Mouse (Mus musculus) heart, embryonic 10.5 days (tissue): Measurements from ENCODE around the gene Cyp4f39. TPM values are rescaled to one million over a fixed set of nuclear protein-coding genes. Genes with fewer than 3 reads are reported as not detected.
"Not testable (repeated sequence)": the region's sequence is repeated elsewhere in the genome, so short reads cannot be mapped to it uniquely, and the experiment has no call there.

ENCODE experiments used
- DNase-seq: peaks from one replicate; pipeline ENCODE4 v3.0.0-alpha.2; 2017; ENCODE audit warnings: low spot score
- H3K27ac ChIP-seq: fragments of 300-500 bp; sonication (generic); 2 replicates; pipeline ENCODE4 v1.5.1; 2016; ENCODE audit warnings: mild to moderate bottlenecking
- H3K27me3 ChIP-seq: fragments of 300-500 bp; sonication (generic); 2 replicates; pipeline ENCODE4 v1.6.1; 2016; ENCODE audit warnings: mild to moderate bottlenecking; ENCODE audit not compliant: poor library complexity, insufficient read depth, severe bottlenecking
- H3K36me3 ChIP-seq: fragments of 300-500 bp; sonication (generic); 2 replicates; pipeline ENCODE4 v1.6.1; 2016; ENCODE audit warnings: mild to moderate bottlenecking, moderate library complexity
- H3K4me1 ChIP-seq: fragments of 300-500 bp; sonication (generic); 2 replicates; pipeline ENCODE4 v1.6.1; 2016; ENCODE audit warnings: mild to moderate bottlenecking
- H3K4me3 ChIP-seq: fragments of 300-500 bp; sonication (generic); 2 replicates; pipeline ENCODE4 v1.5.1; 2016; ENCODE audit warnings: mild to moderate bottlenecking, moderate library complexity
- H3K9me3 ChIP-seq: fragments of 300-500 bp; sonication (generic); 2 replicates; pipeline ENCODE4 v1.6.1; 2016; ENCODE audit warnings: mild to moderate bottlenecking, moderate library complexity
- WGBS: fragments of 180-500 bp; shearing (Covaris S2); methylation state at CpG from one replicate; pipeline ENCODE4 v1.1.7; 2016; 5-methylcytosine and 5-hydroxymethylcytosine counted together
- polyA plus RNA-seq: library from polyadenylated mRNA; unstranded; fragments of >200 nt; fragmentation: Nextera tagmentation; extraction: Ambion mirVana; gene quantifications from 2 replicates; pipeline ENCODE4 v1.2.1, GENCODE M21; 2016

Cyp4f39 gene
- polyA plus RNA-seq, 1 experiment from 2014 or later = not detected

GRCm38 (mm10) chr17:32478727-32479126 lies 26.2 kb downstream of the Cyp4f39 start:
- no peaks in the 10 kb centered on the region for H3K9me3 ChIP-seq
- no peak overlapping the region for H3K4me3 ChIP-seq
- DNase-seq = no peak
- peaks cover 45% of the 10 kb centered on the region for H3K27me3 ChIP-seq
- H3K4me1 ChIP-seq = 0 out of 2 replicates have a peak, but pooled peaks cover 4% of the 10 kb centered on the region
- no peak overlapping the region for H3K27ac ChIP-seq
- WGBS = 70% methylated on average over 2 of the region's 2 CpGs
- H3K36me3 ChIP-seq = no peaks in the 10 kb centered on the region

GRCm38 (mm10) chr17:32479554-32480506 lies 27.3 kb downstream of the Cyp4f39 start:
- 0 out of 2 replicates have a peak, but pooled peaks cover 4% of the 10 kb centered on the region for H3K4me1 ChIP-seq
- no peaks in the 10 kb centered on the region for H3K9me3 ChIP-seq
- DNase-seq = no peak
- H3K36me3 ChIP-seq = no peaks in the 10 kb centered on the region
- peaks cover 54% of the 10 kb centered on the region for H3K27me3 ChIP-seq
- no peak overlapping the region for H3K27ac ChIP-seq
- H3K4me3 ChIP-seq = no peak overlapping the region
- WGBS = 16% methylated on average over 8 of the region's 8 CpGs

GRCm38 (mm10) chr17:32481766-32482165 lies 29.2 kb downstream of the Cyp4f39 start:
- peaks cover 54% of the 10 kb centered on the region for H3K27me3 ChIP-seq
- H3K36me3 ChIP-seq = no peaks in the 10 kb centered on the region
- no peaks in the 10 kb centered on the region for H3K9me3 ChIP-seq
- 0 out of 2 replicates have a peak, but pooled peaks cover 4% of the 10 kb centered on the region for H3K4me1 ChIP-seq
- DNase-seq = no peak
- H3K27ac ChIP-seq = no peak overlapping the region
- 69% methylated on average over 14 of the region's 14 CpGs for WGBS
- H3K4me3 ChIP-seq = no peak overlapping the region

GRCm38 (mm10) chr17:32483200-32483599 lies 30.7 kb downstream of the Cyp4f39 start:
- H3K27me3 ChIP-seq = peaks cover 54% of the 10 kb centered on the region
- DNase-seq = peak; percentile 85
- H3K9me3 ChIP-seq = no peaks in the 10 kb centered on the region
- 0 out of 2 replicates have a peak, but pooled peaks cover 4% of the 10 kb centered on the region for H3K4me1 ChIP-seq
- 22% methylated on average over 18 of the region's 18 CpGs for WGBS
- H3K4me3 ChIP-seq = peak overlapping the region; percentile 31
- no peak overlapping the region for H3K27ac ChIP-seq
- H3K36me3 ChIP-seq = no peaks in the 10 kb centered on the region

- DNase-seq = no peak
- WGBS = 7% methylated on average over 30 of the region's 30 CpGs
Observed at GRCm38 (mm10) chr17:32492349-32492980, 39.9 kb downstream of the Cyp4f39 start.

GRCm38 (mm10) chr17:32494601-32495000 lies 42.1 kb downstream of the Cyp4f39 start:
- DNase-seq = no peak

More at GRCm38 (mm10) chr17:32492349-32492980, 39.9 kb downstream of the Cyp4f39 start:
- peaks cover 8% of the 10 kb centered on the region; the same call in 1 of the 2 replicates for H3K4me1 ChIP-seq
- no peak overlapping the region for H3K27ac ChIP-seq
- no peaks in the 10 kb centered on the region for H3K9me3 ChIP-seq
- H3K36me3 ChIP-seq = no peaks in the 10 kb centered on the region
- peaks cover 35% of the 10 kb centered on the region for H3K27me3 ChIP-seq
- H3K4me3 ChIP-seq = peak overlapping the region; percentile 55

GRCm38 (mm10) chr17:32500511-32500910 lies 48.0 kb downstream of the Cyp4f39 start:
- H3K27me3 ChIP-seq, H3K36me3 ChIP-seq, H3K9me3 ChIP-seq, DNase-seq, H3K4me1 ChIP-seq, H3K4me3 ChIP-seq, H3K27ac ChIP-seq: not testable (repeated sequence)
- WGBS = 82% methylated on average over 4 of the region's 4 CpGs

More at GRCm38 (mm10) chr17:32494601-32495000, 42.1 kb downstream of the Cyp4f39 start:
- H3K9me3 ChIP-seq = no peaks in the 10 kb centered on the region
- H3K27me3 ChIP-seq = peaks cover 35% of the 10 kb centered on the region
- 70% methylated on average over 1 of the region's 1 CpGs for WGBS
- no peaks in the 10 kb centered on the region for H3K36me3 ChIP-seq
- peaks cover 8% of the 10 kb centered on the region; the same call in 1 of the 2 replicates for H3K4me1 ChIP-seq
- no peak overlapping the region for H3K27ac ChIP-seq
- no peak overlapping the region for H3K4me3 ChIP-seq

GRCm38 (mm10) chr17:32501051-32501450 lies 48.5 kb downstream of the Cyp4f39 start:
- Histone ChIP-seq H3K4me3 (no peak overlapping the region), H3K4me1 (peaks cover 9% of the 10 kb centered on the region; the same call in 1 of the 2 replicates), H3K36me3 (no peaks in the 10 kb centered on the region), H3K27ac (no peak overlapping the region), H3K27me3 (no peaks in the 10 kb centered on the region), H3K9me3 (no peaks in the 10 kb centered on the region)
- WGBS = 65% methylated on average over 3 of the region's 3 CpGs
- no peak for DNase-seq

GRCm38 (mm10) chr17:32503111-32503510 lies 50.6 kb downstream of the Cyp4f39 start:
- peaks cover 18% of the 10 kb centered on the region for H3K4me1 ChIP-seq
- no peaks in the 10 kb centered on the region for H3K9me3 ChIP-seq
- no peak overlapping the region for H3K4me3 ChIP-seq
- no peaks in the 10 kb centered on the region for H3K27me3 ChIP-seq
- DNase-seq = no peak
- no peak overlapping the region for H3K27ac ChIP-seq
- 78% methylated on average over 2 of the region's 2 CpGs for WGBS
- no peaks in the 10 kb centered on the region for H3K36me3 ChIP-seq

GRCm38 (mm10) chr17:32505851-32506728 lies 53.6 kb downstream of the Cyp4f39 start, which contains the start of gene Cyp4f17:
Cyp4f17 (plus strand) TSS chr17:32506050.
- peak; percentile 93 for DNase-seq
- 1% methylated on average over 30 of the region's 30 CpGs for WGBS
- no peaks in the 10 kb centered on the region for H3K9me3 ChIP-seq
- no peaks in the 10 kb centered on the region for H3K27me3 ChIP-seq
- H3K4me1 ChIP-seq = peaks cover 18% of the 10 kb centered on the region
- H3K27ac ChIP-seq = peak within 1 kb of the TSS; percentile 88
- H3K4me3 ChIP-seq = peak within 1 kb of the TSS; percentile 64
- H3K36me3 ChIP-seq = peaks cover 4% of the 10 kb centered on the region; the same call in 1 of the 2 replicates

GRCm38 (mm10) chr17:32506729-32507245 lies 54.3 kb downstream of the Cyp4f39 start:
- Histone ChIP-seq H3K36me3 (peaks cover 4% of the 10 kb centered on the region; the same call in 1 of the 2 replicates), H3K9me3 (no peaks in the 10 kb centered on the region), H3K27ac (peak overlapping the region; percentile 88), H3K4me1 (peaks cover 18% of the 10 kb centered on the region), H3K27me3 (no peaks in the 10 kb centered on the region), H3K4me3 (peak overlapping the region; percentile 64)
- 39% methylated on average over 9 of the region's 9 CpGs for WGBS
- no peak for DNase-seq

- WGBS = 79% methylated on average over 5 of the region's 5 CpGs
- H3K27me3 ChIP-seq = no peaks in the 10 kb centered on the region
- DNase-seq = no peak
Observed at GRCm38 (mm10) chr17:32516126-32516525, 63.6 kb downstream of the Cyp4f39 start.

More at GRCm38 (mm10) chr17:32516126-32516525, 63.6 kb downstream of the Cyp4f39 start:
- Histone ChIP-seq H3K9me3 (no peaks in the 10 kb centered on the region), H3K27ac (no peak overlapping the region), H3K4me1 (no peaks in the 10 kb centered on the region), H3K36me3 (peaks cover 2% of the 10 kb centered on the region; the same call in 1 of the 2 replicates), H3K4me3 (no peak overlapping the region)
